Mouse (Mus musculus) thymus, adult 2 months (tissue): ENCODE results near the gene Ugt8a.

ENCODE experiments used
- CTCF ChIP-seq: fragments of 200-500 bp; IDR thresholded peaks from 2 replicates; pipeline ENCODE4 v1.5.1; 2012; ENCODE audit warnings: mild to moderate bottlenecking, control low read depth, low read length, moderate library complexity, borderline replicate concordance; ENCODE audit not compliant: control insufficient read depth, poor library complexity, insufficient read depth; ENCODE audit errors: extremely low read depth
- POLR2A ChIP-seq: fragments of 200-500 bp; IDR thresholded peaks from 2 replicates; pipeline ENCODE4 v1.6.1; 2012; ENCODE audit warnings: mild to moderate bottlenecking, low read length, control low read depth, moderate library complexity; ENCODE audit not compliant: control insufficient read depth, poor library complexity, insufficient read depth; ENCODE audit errors: extremely low read depth

DNA sequence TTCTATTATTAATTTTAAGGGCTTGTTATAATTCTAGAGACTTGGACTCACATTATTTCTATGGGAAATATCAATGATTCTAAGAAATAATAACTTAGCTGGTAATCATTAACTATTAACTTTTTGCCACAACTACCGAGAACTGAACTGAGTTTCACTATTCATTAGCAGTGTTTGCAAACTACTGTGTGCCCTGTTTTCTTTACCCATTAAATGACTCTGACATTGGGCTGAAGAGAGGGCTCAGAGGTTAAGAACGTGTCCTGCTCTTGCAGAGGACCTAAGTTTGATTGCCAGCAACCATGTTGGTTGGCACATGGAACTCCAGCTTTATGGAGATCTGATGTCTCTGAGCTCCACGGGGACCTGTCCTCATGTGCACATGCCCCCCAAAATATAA, 2.4 kb upstream of the Ugt8a start:
- TF ChIP-seq POLR2A (no peak), CTCF (no peak)
